Mouse (Mus musculus): ENCODE results near the gene D630045J12Rik. TPM values are rescaled to one million over a fixed set of nuclear protein-coding genes. Genes with fewer than 3 reads are reported as not detected.

Gene D630045J12Rik
- total and polyA plus RNA-seq, 2 experiments from 2014 or later = 7.6 to 31.9 TPM

- 95% methylated on average over 8 of the region's 8 CpGs for WGBS
- no peak for ATAC-seq
These were observed 161.3 kb downstream of the D630045J12Rik start for GRCm38 (mm10) chr6:38092539-38092938.

GRCm38 (mm10) chr6:38087242-38088026 lies 166.4 kb downstream of the D630045J12Rik start:
- Histone ChIP-seq H3K9ac (replicated peaks; ENCODE audit: low read length) (no peak overlapping the region), H3K9me3 (ENCODE audit: low read length) (no peaks in the 10 kb centered on the region), H3K4me3 (ENCODE audit: low read length) (no peak overlapping the region), H3K27me3 (ENCODE audit: insufficient read depth, low read length) (no peaks in the 10 kb centered on the region), H3K4me2 (ENCODE audit: low read depth, low read length) (no peak overlapping the region), H3K27ac (no peak overlapping the region), H3K4me1 (ENCODE audit: insufficient read depth, low read length) (no peaks in the 10 kb centered on the region), H3K36me3 (ENCODE audit: insufficient read depth, low read length) (no peaks in the 10 kb centered on the region)
- ATAC-seq = no peak
- no peak for DNase-seq (ENCODE audit: low spot score)
- whole genome bisulfite sequencing = 73% methylated on average over 9 of the region's 9 CpGs
- no peak for TF ChIP-seq CTCF (IDR thresholded peaks at IDR 0.05; ENCODE audit: low read depth)

More at GRCm38 (mm10) chr6:38092539-38092938, 161.3 kb downstream of the D630045J12Rik start:
- no peaks in the 10 kb centered on the region for H3K4me1 ChIP-seq (ENCODE audit: insufficient read depth, low read length)
- H3K9me3 ChIP-seq (ENCODE audit: low read length) = no peaks in the 10 kb centered on the region
- H3K27me3 ChIP-seq (ENCODE audit: insufficient read depth, low read length) = no peaks in the 10 kb centered on the region
- H3K27ac ChIP-seq = no peak overlapping the region
- no peak overlapping the region for H3K4me2 ChIP-seq (ENCODE audit: low read depth, low read length)
- no peak for TF ChIP-seq CTCF (IDR thresholded peaks at IDR 0.05; ENCODE audit: low read depth)
- H3K4me3 ChIP-seq (ENCODE audit: low read length) = no peak overlapping the region
- H3K36me3 ChIP-seq (ENCODE audit: insufficient read depth, low read length) = no peaks in the 10 kb centered on the region
- H3K9ac ChIP-seq (replicated peaks; ENCODE audit: low read length) = no peak overlapping the region
- no peak for DNase-seq (ENCODE audit: low spot score)

GRCm38 (mm10) chr6:38083204-38083603 lies 170.6 kb downstream of the D630045J12Rik start:
- ATAC-seq (no peak), DNase-seq (ENCODE audit: low spot score) (no peak)
- Histone ChIP-seq H3K4me3 (ENCODE audit: low read length) (no peak overlapping the region), H3K27ac (no peak overlapping the region), H3K27me3 (ENCODE audit: insufficient read depth, low read length) (no peaks in the 10 kb centered on the region), H3K4me2 (ENCODE audit: low read depth, low read length) (no peak overlapping the region), H3K4me1 (ENCODE audit: insufficient read depth, low read length) (no peaks in the 10 kb centered on the region), H3K9ac (replicated peaks; ENCODE audit: low read length) (no peak overlapping the region), H3K36me3 (ENCODE audit: insufficient read depth, low read length) (no peaks in the 10 kb centered on the region), H3K9me3 (ENCODE audit: low read length) (no peaks in the 10 kb centered on the region)
- no peak for TF ChIP-seq CTCF (IDR thresholded peaks at IDR 0.05; ENCODE audit: low read depth)
- 56% methylated on average over 4 of the region's 4 CpGs for WGBS

- H3K4me3 ChIP-seq (ENCODE audit: low read length) = no peak overlapping the region
- no peaks in the 10 kb centered on the region for H3K4me1 ChIP-seq (ENCODE audit: insufficient read depth, low read length)
- H3K27ac ChIP-seq = no peak overlapping the region
- H3K4me2 ChIP-seq (ENCODE audit: low read depth, low read length) = no peak overlapping the region
- ATAC-seq = no peak
- DNase-seq (ENCODE audit: low spot score) = no peak
- no peaks in the 10 kb centered on the region for H3K27me3 ChIP-seq (ENCODE audit: insufficient read depth, low read length)
- TF ChIP-seq CTCF (IDR thresholded peaks at IDR 0.05; ENCODE audit: low read depth) = no peak
- H3K36me3 ChIP-seq (ENCODE audit: insufficient read depth, low read length) = no peaks in the 10 kb centered on the region
- no peak overlapping the region for H3K9ac ChIP-seq (replicated peaks; ENCODE audit: low read length)
- no peaks in the 10 kb centered on the region for H3K9me3 ChIP-seq (ENCODE audit: low read length)
- 70% methylated on average over 11 of the region's 11 CpGs for WGBS
These were observed 172.0 kb downstream of the D630045J12Rik start for GRCm38 (mm10) chr6:38081727-38082341.

GRCm38 (mm10) chr6:38080364-38080763 lies 173.4 kb downstream of the D630045J12Rik start:
- 58% methylated on average over 4 of the region's 4 CpGs for WGBS
- no peaks in the 10 kb centered on the region for H3K36me3 ChIP-seq (ENCODE audit: insufficient read depth, low read length)

GRCm38 (mm10) chr6:38073592-38073991 lies 180.2 kb downstream of the D630045J12Rik start:
- no peak overlapping the region for H3K4me3 ChIP-seq (ENCODE audit: low read length)
- no peaks in the 10 kb centered on the region for H3K36me3 ChIP-seq (ENCODE audit: insufficient read depth, low read length)
- WGBS = 92% methylated on average over 3 of the region's 3 CpGs
- no peak overlapping the region for H3K27ac ChIP-seq
- H3K4me1 ChIP-seq (ENCODE audit: insufficient read depth, low read length) = no peaks in the 10 kb centered on the region
- no peak for DNase-seq (ENCODE audit: low spot score)
- H3K9ac ChIP-seq (replicated peaks; ENCODE audit: low read length) = no peak overlapping the region
- no peaks in the 10 kb centered on the region for H3K9me3 ChIP-seq (ENCODE audit: low read length)
- no peak for TF ChIP-seq CTCF (IDR thresholded peaks at IDR 0.05; ENCODE audit: low read depth)
- H3K27me3 ChIP-seq (ENCODE audit: insufficient read depth, low read length) = no peaks in the 10 kb centered on the region
- no peak overlapping the region for H3K4me2 ChIP-seq (ENCODE audit: low read depth, low read length)
- ATAC-seq = no peak

More at GRCm38 (mm10) chr6:38080364-38080763, 173.4 kb downstream of the D630045J12Rik start:
- Histone ChIP-seq H3K9me3 (ENCODE audit: low read length) (no peaks in the 10 kb centered on the region), H3K4me1 (ENCODE audit: insufficient read depth, low read length) (no peaks in the 10 kb centered on the region), H3K4me2 (ENCODE audit: low read depth, low read length) (no peak overlapping the region), H3K27me3 (ENCODE audit: insufficient read depth, low read length) (no peaks in the 10 kb centered on the region), H3K9ac (replicated peaks; ENCODE audit: low read length) (no peak overlapping the region), H3K27ac (no peak overlapping the region), H3K4me3 (ENCODE audit: low read length) (no peak overlapping the region)
- no peak for TF ChIP-seq CTCF (IDR thresholded peaks at IDR 0.05; ENCODE audit: low read depth)
- DNase-seq (ENCODE audit: low spot score) (no peak), ATAC-seq (no peak)

Other genes with a start within 250 kb of the D630045J12Rik start
- 2.8 TPM in 1 of 2 replicates, not detected in the other for gene Svopl, start 207.0 kb downstream of the D630045J12Rik start, total RNA-seq (2014; rRNA removed)
- gene Svopl, start 207.0 kb downstream of the D630045J12Rik start, polyA plus RNA-seq (2015; fragmentation: Nextera tagmentation; extraction: Ambion mirVana) = 1.2 and 1.3 TPM in 2 replicates
- gene Tmem213, start 144.8 kb downstream of the D630045J12Rik start, total RNA-seq (2014; rRNA removed) = not detected in 2 replicates
- gene Tmem213, start 144.8 kb downstream of the D630045J12Rik start, polyA plus RNA-seq (2015; fragmentation: Nextera tagmentation; extraction: Ambion mirVana) = not detected in 2 replicates
- gene Atp6v0a4, start 129.4 kb downstream of the D630045J12Rik start, total RNA-seq (2014; rRNA removed) = 0.42 TPM in 1 of 2 replicates, not detected in the other
- gene Atp6v0a4, start 129.4 kb downstream of the D630045J12Rik start, polyA plus RNA-seq (2015; fragmentation: Nextera tagmentation; extraction: Ambion mirVana) = 0.28 and 0.29 TPM in 2 replicates
- 6.1 and 7.9 TPM in 2 replicates for gene Zc3hav1l, start 45.2 kb upstream of the D630045J12Rik start, total RNA-seq (2014; rRNA removed)
- 2.7 and 2.9 TPM in 2 replicates for gene Zc3hav1l, start 45.2 kb upstream of the D630045J12Rik start, polyA plus RNA-seq (2015; fragmentation: Nextera tagmentation; extraction: Ambion mirVana)
- 5.0 and 7.0 TPM in 2 replicates for gene Zc3hav1, start 100.6 kb upstream of the D630045J12Rik start, total RNA-seq (2014; rRNA removed)
- gene Zc3hav1, start 100.6 kb upstream of the D630045J12Rik start, polyA plus RNA-seq (2015; fragmentation: Nextera tagmentation; extraction: Ambion mirVana) = 2.3 and 2.9 TPM in 2 replicates
- gene Ttc26, start 127.5 kb upstream of the D630045J12Rik start, total RNA-seq (2014; rRNA removed) = 4.6 and 5.0 TPM in 2 replicates
- gene Ttc26, start 127.5 kb upstream of the D630045J12Rik start, polyA plus RNA-seq (2015; fragmentation: Nextera tagmentation; extraction: Ambion mirVana) = 2.5 and 2.9 TPM in 2 replicates
- gene Ubn2, start 179.9 kb upstream of the D630045J12Rik start, total RNA-seq (2014; rRNA removed) = 22.5 and 25.1 TPM in 2 replicates
- gene Ubn2, start 179.9 kb upstream of the D630045J12Rik start, polyA plus RNA-seq (2015; fragmentation: Nextera tagmentation; extraction: Ambion mirVana) = 12.3 and 14.2 TPM in 2 replicates

Measured in hindbrain, postnatal 0 days (tissue).